Mouse (Mus musculus): Measurements from ENCODE around the gene Cntnap1. TPM values are rescaled to one million over a fixed set of nuclear protein-coding genes. Genes with fewer than 3 reads are reported as not detected.
"Not testable (repeated sequence)": the region's sequence is repeated elsewhere in the genome, so short reads cannot be mapped to it uniquely, and the experiment has no call there.

Gene Cntnap1
- total RNA-seq, 2 experiments from 2014 or later: 1.2 to 1.6 TPM

- no peak for TF ChIP-seq CTCF (IDR thresholded peaks at IDR 0.05)
- Histone ChIP-seq H3K27ac (no peak overlapping the region), H3K4me3 (no peak overlapping the region)
- intact Hi-C loops (cut with DNase I): no loop called here
- no peak for DNase-seq
Measured at GRCm38 (mm10) chr11:101155151-101155550, 15.2 kb upstream of the Cntnap1 start.

- intact Hi-C loops (cut with DNase I): no loop called here
- no peak for TF ChIP-seq CTCF (IDR thresholded peaks at IDR 0.05)
- Histone ChIP-seq H3K27ac (peak within 1 kb of the TSS; percentile 74), H3K4me3 (peak within 1 kb of the TSS; percentile 72)
- DNase-seq: peak; percentile 73
Measured at GRCm38 (mm10) chr11:101155728-101156371, 14.5 kb upstream of the Cntnap1 start, which contains the start of gene Tubg2. TSS of gene Tubg2 (plus strand) at chr11:101155907.

DNA sequence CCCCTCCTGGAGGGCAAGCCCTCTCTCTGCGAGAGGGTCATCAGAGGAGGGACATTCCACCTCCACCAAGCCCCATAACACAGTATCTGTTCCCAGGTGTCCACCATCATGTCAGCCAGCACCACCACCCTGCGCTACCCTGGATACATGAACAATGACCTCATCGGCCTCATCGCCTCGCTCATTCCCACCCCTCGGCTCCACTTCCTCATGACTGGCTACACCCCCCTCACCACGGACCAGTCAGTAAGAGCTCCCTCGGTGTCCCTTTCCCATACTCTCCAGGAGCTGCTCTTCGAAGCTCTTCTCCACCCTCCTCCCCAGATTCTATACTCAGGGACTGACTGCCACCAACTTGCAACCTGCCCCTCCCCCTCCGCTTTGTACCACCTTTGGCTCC is 10.2 kb upstream of the Cntnap1 start:
- H3K4me3 ChIP-seq; H3K27ac ChIP-seq; DNase-seq; intact Hi-C loops (cut with DNase I): not testable (repeated sequence)

DNA sequence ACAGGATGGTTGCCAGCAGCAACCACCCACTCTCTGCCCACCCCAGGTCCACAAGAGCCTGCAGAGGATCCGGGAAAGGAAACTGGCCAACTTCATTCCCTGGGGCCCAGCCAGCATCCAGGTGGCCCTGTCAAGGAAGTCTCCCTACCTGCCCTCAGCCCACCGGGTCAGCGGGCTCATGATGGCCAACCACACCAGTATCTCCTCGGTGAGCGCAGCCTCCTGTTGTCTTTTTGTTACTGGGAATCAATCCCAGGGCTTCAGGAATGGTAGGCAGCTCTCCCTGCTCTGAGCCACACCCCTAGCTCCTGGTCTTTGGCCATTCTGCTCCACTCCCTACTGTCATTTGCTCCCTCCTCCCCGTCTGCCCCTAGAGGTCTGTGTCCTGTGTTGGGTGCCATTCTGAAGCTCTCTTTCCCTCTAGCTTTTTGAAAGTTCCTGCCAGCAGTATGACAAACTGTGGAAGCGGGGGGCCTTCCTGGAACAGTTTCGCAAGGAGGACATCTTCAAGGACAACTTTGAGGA is 9.3 kb upstream of the Cntnap1 start:
- intact Hi-C loops (cut with DNase I); DNase-seq; H3K4me3 ChIP-seq; H3K27ac ChIP-seq: not testable (repeated sequence)

DNA sequence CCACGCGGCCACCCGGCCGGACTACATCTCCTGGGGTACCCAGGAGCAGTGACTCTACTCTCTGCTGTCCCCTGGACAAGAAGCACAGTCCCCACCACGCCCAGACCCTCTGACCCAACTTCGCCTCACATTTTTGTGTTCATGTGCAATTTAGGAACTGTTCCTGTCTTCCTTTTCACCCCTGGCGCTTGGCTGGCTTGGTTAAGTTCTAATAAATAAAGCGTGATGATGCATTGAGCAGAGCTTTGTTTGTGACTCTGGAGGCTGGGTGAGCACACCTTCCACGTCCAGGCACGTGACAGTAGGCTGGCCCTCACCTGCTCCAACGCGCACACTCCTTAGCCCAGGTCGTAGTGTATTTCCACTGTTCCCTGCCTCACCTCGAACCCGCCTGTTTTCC is 8.8 kb upstream of the Cntnap1 start:
- Histone ChIP-seq H3K4me3 (peak overlapping the region; percentile 48; the same call in 1 of the 2 replicates), H3K27ac (peak overlapping the region; percentile 86)
- no peak for DNase-seq
- intact Hi-C loops (cut with DNase I): no loop called here
- TF ChIP-seq CTCF (IDR thresholded peaks at IDR 0.05): no peak

- Histone ChIP-seq H3K27ac (peak overlapping the region; percentile 86), H3K4me3 (peak overlapping the region; percentile 48)
- TF ChIP-seq CTCF (IDR thresholded peaks at IDR 0.05): no peak
- intact Hi-C loops (cut with DNase I): no loop called here
- no peak for DNase-seq
Measured at GRCm38 (mm10) chr11:101162301-101162700, 8.0 kb upstream of the Cntnap1 start.

DNA sequence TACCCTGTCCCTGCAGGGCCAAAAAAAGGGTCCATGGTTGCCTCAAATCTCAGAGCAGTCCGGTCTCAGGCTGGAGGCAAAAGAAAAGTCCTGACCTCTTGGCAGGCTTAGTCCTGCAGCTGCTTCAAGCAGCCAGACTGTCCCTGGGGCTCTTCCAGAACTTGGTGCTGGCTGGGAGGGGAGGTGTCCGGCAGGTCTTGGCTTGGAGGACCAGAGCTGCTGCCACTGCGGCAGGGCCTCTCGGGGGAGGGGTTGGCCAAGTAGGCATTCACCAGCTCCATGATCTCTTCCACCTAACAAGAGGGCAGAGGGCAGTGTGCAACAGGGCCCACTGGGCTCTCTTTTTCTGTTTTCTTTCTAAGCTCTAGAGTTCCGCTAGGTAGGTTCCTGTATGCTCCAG is 7.6 kb upstream of the Cntnap1 start:
- intact Hi-C loops (cut with DNase I): no loop called here
- DNase-seq: peak; percentile 94
- Histone ChIP-seq H3K4me3 (peak overlapping the region; percentile 48), H3K27ac (peak overlapping the region; percentile 86)
- TF ChIP-seq CTCF (IDR thresholded peaks at IDR 0.05): no peak

- intact Hi-C loops (cut with DNase I): no loop called here
- peak; percentile 57 for DNase-seq
- TF ChIP-seq CTCF (IDR thresholded peaks at IDR 0.05): no peak
- Histone ChIP-seq H3K27ac (peak overlapping the region; percentile 86), H3K4me3 (peak overlapping the region; percentile 28)
Measured at GRCm38 (mm10) chr11:101163476-101164350, 6.6 kb upstream of the Cntnap1 start.

GRCm38 (mm10) chr11:101164351-101164665 is 6.0 kb upstream of the Cntnap1 start:
- no peak overlapping the region; the same call in 1 of the 2 replicates for H3K4me3 ChIP-seq
- DNase-seq: no peak
- TF ChIP-seq CTCF (IDR thresholded peaks at IDR 0.05): no peak
- intact Hi-C loops (cut with DNase I): no loop called here
- peak overlapping the region; percentile 86 for H3K27ac ChIP-seq

DNA sequence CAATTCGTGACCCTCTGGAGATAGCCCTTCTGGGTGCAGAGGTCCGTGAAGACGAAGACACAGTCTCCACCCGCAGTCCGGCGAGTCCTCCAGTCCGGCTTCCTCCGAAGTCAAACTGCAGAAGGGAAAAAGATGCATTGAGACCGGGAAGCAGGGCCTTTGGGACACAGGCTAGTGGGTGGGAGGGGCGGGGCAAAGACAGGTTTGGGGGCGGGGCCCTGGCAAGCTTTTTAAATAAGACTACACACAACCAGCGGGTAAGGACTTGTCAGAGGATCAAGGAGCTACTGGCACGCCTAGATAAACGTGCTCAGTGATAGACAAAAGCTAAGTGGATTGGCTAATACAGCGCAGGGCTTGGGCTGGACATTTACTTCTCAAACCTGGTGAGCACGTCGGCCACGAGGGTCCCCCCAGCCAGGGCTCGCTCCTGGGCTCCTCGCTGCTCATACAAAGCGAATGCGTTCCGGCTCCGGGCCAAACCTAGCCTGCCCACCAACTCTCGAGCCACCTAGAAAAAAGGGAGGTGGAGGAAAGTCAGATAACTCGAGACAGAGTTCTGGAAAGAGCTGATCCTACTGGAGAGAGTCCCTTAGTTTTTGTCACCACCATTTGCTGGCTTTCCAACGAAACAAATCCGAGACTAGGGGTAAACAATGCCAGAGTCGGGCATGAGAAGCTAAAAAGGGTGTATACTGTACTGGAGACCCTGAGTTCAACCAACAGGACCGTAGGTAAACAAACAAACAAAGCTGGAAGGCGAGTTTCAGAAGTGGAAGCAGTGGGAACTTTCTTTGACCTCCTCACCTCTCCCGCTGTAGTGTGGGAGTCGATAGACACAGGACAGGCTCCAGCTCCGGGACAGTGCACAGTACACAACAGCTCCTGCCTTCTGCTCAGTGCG is 5.4 kb upstream of the Cntnap1 start:
- no peak for DNase-seq
- TF ChIP-seq CTCF (IDR thresholded peaks at IDR 0.05): no peak
- intact Hi-C loops (cut with DNase I): no loop called here

GRCm38 (mm10) chr11:101166357-101166756 is 4.0 kb upstream of the Cntnap1 start:
- H3K4me3 ChIP-seq: no peak overlapping the region
- H3K27ac ChIP-seq: peak overlapping the region; percentile 99
- intact Hi-C loops (cut with DNase I): no loop called here
- DNase-seq: no peak
- TF ChIP-seq CTCF (IDR thresholded peaks at IDR 0.05): no peak

More for the DNA sequence above, 5.4 kb upstream of the Cntnap1 start:
- Histone ChIP-seq H3K4me3 (no peak overlapping the region), H3K27ac (peak overlapping the region; percentile 86)

- TF ChIP-seq CTCF (IDR thresholded peaks at IDR 0.05): no peak
- DNase-seq: no peak
- H3K4me3 ChIP-seq: peak overlapping the region; percentile 89; the same call in 1 of the 2 replicates
- H3K27ac ChIP-seq: peak overlapping the region; percentile 99
- intact Hi-C loops (cut with DNase I): no loop called here
Measured at GRCm38 (mm10) chr11:101167211-101167962, 2.9 kb upstream of the Cntnap1 start.

All from gastrocnemius, adult 2 months (tissue).